Mouse (Mus musculus): ENCODE data around the gene Nrsn2.

- TF ChIP-seq CTCF (IDR thresholded peaks at IDR 0.05; ENCODE audit: low read depth) (no peak), EP300 (IDR thresholded peaks at IDR 0.05; ENCODE audit: low read depth) (no peak)
Measured at GRCm38 (mm10) chr2:152344361-152344760, 32.1 kb downstream of the Nrsn2 start.

Data from liver, postnatal 0 days (tissue).